Mouse (Mus musculus): ENCODE results near the gene Zfhx3. TPM values are rescaled to one million over a fixed set of nuclear protein-coding genes. Genes with fewer than 3 reads are reported as not detected.
A peak's percentile ranks its signal among the peaks of the same experiment; 100 is the strongest.

The Zfhx3 gene
- polyA plus RNA-seq, 1 experiment from 2014 or later: 8.2 TPM

- no peak overlapping the region; the same call in 1 of the 2 replicates for H3K4me3 ChIP-seq (ENCODE audit: low read depth, low read length)
- H3K27me3 ChIP-seq (replicated peaks; ENCODE audit: insufficient read depth, low read length): peaks cover 13% of the 10 kb centered on the region; the same call in 1 of the 2 replicates
- no peaks in the 10 kb centered on the region for H3K9me3 ChIP-seq (ENCODE audit: low read length)
- H3K36me3 ChIP-seq (ENCODE audit: insufficient read depth, low read length): no peaks in the 10 kb centered on the region
- ATAC-seq (no peak), DNase-seq (ENCODE audit: low spot score) (no peak)
- TF ChIP-seq EP300 (IDR thresholded peaks at IDR 0.05) (no peak), CTCF (IDR thresholded peaks at IDR 0.05) (no peak)
- 2% methylated on average over 15 of the region's 17 CpGs for WGBS
- H3K27ac ChIP-seq (ENCODE audit: low read length): no peak overlapping the region
- no peak overlapping the region for H3K9ac ChIP-seq (replicated peaks; ENCODE audit: low read depth)
- H3K4me2 ChIP-seq (replicated peaks; ENCODE audit: low read depth, low read length): no peak overlapping the region; the same call in 1 of the 2 replicates
- H3K4me1 ChIP-seq (ENCODE audit: insufficient read depth, low read depth, low read length): peaks cover 3% of the 10 kb centered on the region; the same call in 1 of the 2 replicates
Observed at GRCm38 (mm10) chr8:107942752-107943510, 487 bp downstream of the Zfhx3 start.

- WGBS: 9% methylated on average over 10 of the region's 10 CpGs
- Histone ChIP-seq H3K4me3 (ENCODE audit: low read depth, low read length) (no peak overlapping the region), H3K27me3 (replicated peaks; ENCODE audit: insufficient read depth, low read length) (peaks cover 13% of the 10 kb centered on the region; the same call in 1 of the 2 replicates), H3K4me1 (ENCODE audit: insufficient read depth, low read depth, low read length) (peaks cover 3% of the 10 kb centered on the region; the same call in 1 of the 2 replicates), H3K36me3 (ENCODE audit: insufficient read depth, low read length) (no peaks in the 10 kb centered on the region), H3K4me2 (replicated peaks; ENCODE audit: low read depth, low read length) (no peak overlapping the region; the same call in 1 of the 2 replicates), H3K9ac (replicated peaks; ENCODE audit: low read depth) (no peak overlapping the region), H3K9me3 (ENCODE audit: low read length) (no peaks in the 10 kb centered on the region), H3K27ac (ENCODE audit: low read length) (no peak overlapping the region)
- TF ChIP-seq EP300 (IDR thresholded peaks at IDR 0.05): no peak
- no peak for TF ChIP-seq CTCF (IDR thresholded peaks at IDR 0.05)
- DNase-seq (ENCODE audit: low spot score) (no peak), ATAC-seq (no peak)
Observed at GRCm38 (mm10) chr8:107943550-107944348, 1.3 kb downstream of the Zfhx3 start.

- Histone ChIP-seq H3K9me3 (ENCODE audit: low read length) (no peaks in the 10 kb centered on the region), H3K4me2 (replicated peaks; ENCODE audit: low read depth, low read length) (peak overlapping the region; percentile 38; the same call in 1 of the 2 replicates), H3K27me3 (replicated peaks; ENCODE audit: insufficient read depth, low read length) (peaks cover 19% of the 10 kb centered on the region; the same call in 1 of the 2 replicates), H3K27ac (ENCODE audit: low read length) (no peak overlapping the region), H3K4me1 (ENCODE audit: insufficient read depth, low read depth, low read length) (peaks cover 3% of the 10 kb centered on the region; the same call in 1 of the 2 replicates), H3K9ac (replicated peaks; ENCODE audit: low read depth) (no peak overlapping the region), H3K36me3 (ENCODE audit: insufficient read depth, low read length) (no peaks in the 10 kb centered on the region), H3K4me3 (ENCODE audit: low read depth, low read length) (0 out of 2 replicates have a peak overlapping the region, but pooled peaks have one; percentile 13)
- ATAC-seq: no peak
- 17% methylated on average over 31 of the region's 31 CpGs for WGBS
- no peak for DNase-seq (ENCODE audit: low spot score)
- no peak for TF ChIP-seq EP300 (IDR thresholded peaks at IDR 0.05)
- TF ChIP-seq CTCF (IDR thresholded peaks at IDR 0.05): no peak
Observed at GRCm38 (mm10) chr8:107944676-107945600, 2.5 kb downstream of the Zfhx3 start.

GRCm38 (mm10) chr8:107946888-107947287 is 4.4 kb downstream of the Zfhx3 start:
- H3K9me3 ChIP-seq (ENCODE audit: low read length): no peaks in the 10 kb centered on the region
- DNase-seq (ENCODE audit: low spot score) (peak; percentile 7), ATAC-seq (no peak)
- no peak overlapping the region for H3K27ac ChIP-seq (ENCODE audit: low read length)
- no peak overlapping the region for H3K9ac ChIP-seq (replicated peaks; ENCODE audit: low read depth)
- peaks cover 3% of the 10 kb centered on the region; the same call in 1 of the 2 replicates for H3K4me1 ChIP-seq (ENCODE audit: insufficient read depth, low read depth, low read length)
- no peak overlapping the region for H3K4me3 ChIP-seq (ENCODE audit: low read depth, low read length)
- WGBS: 29% methylated on average over 5 of the region's 5 CpGs
- TF ChIP-seq EP300 (IDR thresholded peaks at IDR 0.05): no peak
- no peak for TF ChIP-seq CTCF (IDR thresholded peaks at IDR 0.05)
- peaks cover 19% of the 10 kb centered on the region; the same call in 1 of the 2 replicates for H3K27me3 ChIP-seq (replicated peaks; ENCODE audit: insufficient read depth, low read length)
- H3K36me3 ChIP-seq (ENCODE audit: insufficient read depth, low read length): no peaks in the 10 kb centered on the region
- H3K4me2 ChIP-seq (replicated peaks; ENCODE audit: low read depth, low read length): no peak overlapping the region

- Histone ChIP-seq H3K4me3 (ENCODE audit: low read depth, low read length) (no peak overlapping the region), H3K9ac (replicated peaks; ENCODE audit: low read depth) (no peak overlapping the region), H3K9me3 (ENCODE audit: low read length) (no peaks in the 10 kb centered on the region), H3K27me3 (replicated peaks; ENCODE audit: insufficient read depth, low read length) (no peaks in the 10 kb centered on the region), H3K4me2 (replicated peaks; ENCODE audit: low read depth, low read length) (no peak overlapping the region), H3K36me3 (ENCODE audit: insufficient read depth, low read length) (no peaks in the 10 kb centered on the region), H3K4me1 (ENCODE audit: insufficient read depth, low read depth, low read length) (no peaks in the 10 kb centered on the region), H3K27ac (ENCODE audit: low read length) (no peak overlapping the region)
- 50% methylated on average over 3 of the region's 3 CpGs for WGBS
- DNase-seq (ENCODE audit: low spot score) (peak; percentile 54), ATAC-seq (no peak)
- TF ChIP-seq CTCF (IDR thresholded peaks at IDR 0.05): peak; percentile 59
- TF ChIP-seq EP300 (IDR thresholded peaks at IDR 0.05): no peak
Observed at GRCm38 (mm10) chr8:107955887-107956286, 13.4 kb downstream of the Zfhx3 start.
